Mouse (Mus musculus): ENCODE data around the gene Rhog. TPM values are rescaled to one million over a fixed set of nuclear protein-coding genes. Genes with fewer than 3 reads are reported as not detected.

Gene Rhog
- polyA plus RNA-seq, 1 experiment from 2014 or later: 27.0 TPM

- peak; percentile 79 for ATAC-seq (ENCODE audit: low FRiP score, low read depth)
- H3K4me3 ChIP-seq: peak overlapping the region; percentile 81
- peak overlapping the region; percentile 84 for H3K27ac ChIP-seq (replicated peaks)
- H3K27me3 ChIP-seq: no peaks in the 10 kb centered on the region
- H3K36me3 ChIP-seq: no peaks in the 10 kb centered on the region
- H3K9me3 ChIP-seq: no peaks in the 10 kb centered on the region
- 1% methylated on average over 39 of the region's 49 CpGs for WGBS
- H3K4me2 ChIP-seq (replicated peaks): peak overlapping the region; percentile 81
- H3K4me1 ChIP-seq: peaks cover 43% of the 10 kb centered on the region
- H3K9ac ChIP-seq (replicated peaks): peak overlapping the region; percentile 81
Measured at GRCm38 (mm10) chr7:102249896-102250630, 5.8 kb downstream of the Rhog start.

GRCm38 (mm10) chr7:102249531-102249895 lies 6.3 kb downstream of the Rhog start:
- whole genome bisulfite sequencing: under 1% methylated on average over 23 of the region's 23 CpGs
- peak overlapping the region; percentile 81 for H3K4me3 ChIP-seq
- ATAC-seq (ENCODE audit: low FRiP score, low read depth): peak; percentile 55
- H3K36me3 ChIP-seq: no peaks in the 10 kb centered on the region
- H3K4me2 ChIP-seq (replicated peaks): peak overlapping the region; percentile 81
- H3K9me3 ChIP-seq: no peaks in the 10 kb centered on the region
- H3K9ac ChIP-seq (replicated peaks): peak overlapping the region; percentile 81
- no peaks in the 10 kb centered on the region for H3K27me3 ChIP-seq
- peaks cover 43% of the 10 kb centered on the region for H3K4me1 ChIP-seq
- peak overlapping the region; percentile 84 for H3K27ac ChIP-seq (replicated peaks)

- Histone ChIP-seq H3K27me3 (no peaks in the 10 kb centered on the region), H3K4me1 (peaks cover 43% of the 10 kb centered on the region), H3K36me3 (no peaks in the 10 kb centered on the region), H3K9ac (replicated peaks) (peak overlapping the region; percentile 81), H3K27ac (replicated peaks) (no peak overlapping the region; the same call in 1 of the 2 replicates), H3K4me3 (peak overlapping the region; percentile 81), H3K4me2 (replicated peaks) (peak overlapping the region; percentile 81), H3K9me3 (no peaks in the 10 kb centered on the region)
- ATAC-seq (ENCODE audit: low FRiP score, low read depth): no peak
- 32% methylated on average over 16 of the region's 16 CpGs for WGBS
Measured at GRCm38 (mm10) chr7:102248691-102249404, 7.0 kb downstream of the Rhog start.

- Histone ChIP-seq H3K4me3 (no peak overlapping the region), H3K4me1 (peaks cover 43% of the 10 kb centered on the region), H3K27me3 (no peaks in the 10 kb centered on the region), H3K9me3 (no peaks in the 10 kb centered on the region), H3K9ac (replicated peaks) (no peak overlapping the region), H3K27ac (replicated peaks) (no peak overlapping the region), H3K36me3 (no peaks in the 10 kb centered on the region), H3K4me2 (replicated peaks) (peak overlapping the region; percentile 9; the same call in 1 of the 2 replicates)
- WGBS: 54% methylated on average over 12 of the region's 12 CpGs
- ATAC-seq (ENCODE audit: low FRiP score, low read depth): no peak
Measured at GRCm38 (mm10) chr7:102246956-102247797, 8.7 kb downstream of the Rhog start.

DNA sequence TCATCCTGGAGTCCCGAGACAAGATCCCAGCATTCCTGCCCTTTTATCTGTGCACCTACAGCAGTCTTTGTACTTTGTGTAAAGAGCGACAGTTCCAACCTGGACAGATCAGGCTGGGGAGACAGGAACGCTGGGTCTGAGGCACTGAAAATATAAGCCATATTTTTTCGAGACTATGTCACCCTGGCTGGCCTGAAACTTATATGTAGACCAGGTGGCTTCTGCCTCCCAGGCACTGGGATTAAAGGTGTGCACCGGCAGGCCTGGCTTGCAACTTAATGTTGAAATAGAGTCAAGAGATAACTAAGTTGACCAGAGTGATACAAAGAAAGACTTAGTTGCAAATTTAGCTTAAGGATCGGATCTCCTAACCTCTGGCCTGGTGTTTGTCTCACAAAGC lies 9.6 kb downstream of the Rhog start:
- no peak for ATAC-seq (ENCODE audit: low FRiP score, low read depth)
- Histone ChIP-seq H3K9me3 (no peaks in the 10 kb centered on the region), H3K4me2 (replicated peaks) (no peak overlapping the region), H3K4me3 (no peak overlapping the region), H3K9ac (replicated peaks) (no peak overlapping the region), H3K36me3 (no peaks in the 10 kb centered on the region), H3K4me1 (peaks cover 43% of the 10 kb centered on the region), H3K27ac (replicated peaks) (no peak overlapping the region), H3K27me3 (no peaks in the 10 kb centered on the region)
- 59% methylated on average over 6 of the region's 6 CpGs for WGBS

- Histone ChIP-seq H3K4me1 (peaks cover 39% of the 10 kb centered on the region), H3K27me3 (no peaks in the 10 kb centered on the region), H3K27ac (replicated peaks) (no peak overlapping the region), H3K9ac (replicated peaks) (0 out of 2 replicates have a peak overlapping the region, but pooled peaks have one; percentile 37), H3K4me3 (no peak overlapping the region), H3K4me2 (replicated peaks) (no peak overlapping the region), H3K36me3 (peaks cover 3% of the 10 kb centered on the region), H3K9me3 (no peaks in the 10 kb centered on the region)
- no peak for ATAC-seq (ENCODE audit: low FRiP score, low read depth)
- WGBS: 5% methylated on average over 1 of the region's 1 CpGs
Measured at GRCm38 (mm10) chr7:102245775-102246174, 10.1 kb downstream of the Rhog start.

GRCm38 (mm10) chr7:102244782-102245535 lies 10.9 kb downstream of the Rhog start:
- peaks cover 39% of the 10 kb centered on the region for H3K4me1 ChIP-seq
- no peak for ATAC-seq (ENCODE audit: low FRiP score, low read depth)
- H3K27me3 ChIP-seq: no peaks in the 10 kb centered on the region
- H3K9ac ChIP-seq (replicated peaks): no peak overlapping the region
- no peak overlapping the region for H3K4me3 ChIP-seq
- peaks cover 11% of the 10 kb centered on the region for H3K36me3 ChIP-seq
- 85% methylated on average over 3 of the region's 3 CpGs for WGBS
- H3K9me3 ChIP-seq: no peaks in the 10 kb centered on the region
- H3K27ac ChIP-seq (replicated peaks): no peak overlapping the region
- H3K4me2 ChIP-seq (replicated peaks): no peak overlapping the region

GRCm38 (mm10) chr7:102243870-102244269 lies 12.0 kb downstream of the Rhog start:
- WGBS: 89% methylated on average over 2 of the region's 2 CpGs
- Histone ChIP-seq H3K9ac (replicated peaks) (no peak overlapping the region), H3K9me3 (no peaks in the 10 kb centered on the region), H3K27ac (replicated peaks) (no peak overlapping the region), H3K4me2 (replicated peaks) (no peak overlapping the region), H3K36me3 (peaks cover 21% of the 10 kb centered on the region), H3K27me3 (no peaks in the 10 kb centered on the region), H3K4me3 (no peak overlapping the region), H3K4me1 (peaks cover 32% of the 10 kb centered on the region)
- no peak for ATAC-seq (ENCODE audit: low FRiP score, low read depth)

GRCm38 (mm10) chr7:102242917-102243316 lies 12.9 kb downstream of the Rhog start:
- Histone ChIP-seq H3K27me3 (no peaks in the 10 kb centered on the region), H3K27ac (replicated peaks) (no peak overlapping the region), H3K4me2 (replicated peaks) (no peak overlapping the region), H3K36me3 (peaks cover 29% of the 10 kb centered on the region), H3K4me3 (no peak overlapping the region), H3K9ac (replicated peaks) (no peak overlapping the region), H3K4me1 (peaks cover 22% of the 10 kb centered on the region), H3K9me3 (no peaks in the 10 kb centered on the region)
- WGBS: 89% methylated on average over 3 of the region's 3 CpGs
- no peak for ATAC-seq (ENCODE audit: low FRiP score, low read depth)

- no peak overlapping the region for H3K27ac ChIP-seq (replicated peaks)
- H3K4me1 ChIP-seq: peaks cover 17% of the 10 kb centered on the region
- H3K4me3 ChIP-seq: no peak overlapping the region
- no peaks in the 10 kb centered on the region for H3K9me3 ChIP-seq
- no peak overlapping the region for H3K9ac ChIP-seq (replicated peaks)
- ATAC-seq (ENCODE audit: low FRiP score, low read depth): no peak
- H3K27me3 ChIP-seq: no peaks in the 10 kb centered on the region
- WGBS: 90% methylated on average over 5 of the region's 5 CpGs
- H3K36me3 ChIP-seq: peaks cover 35% of the 10 kb centered on the region
- no peak overlapping the region for H3K4me2 ChIP-seq (replicated peaks)
Measured at GRCm38 (mm10) chr7:102242371-102242770, 13.5 kb downstream of the Rhog start.

GRCm38 (mm10) chr7:102239591-102239990 lies 16.3 kb downstream of the Rhog start:
- no peaks in the 10 kb centered on the region for H3K27me3 ChIP-seq
- 95% methylated on average over 16 of the region's 16 CpGs for WGBS
- H3K9ac ChIP-seq (replicated peaks): no peak overlapping the region
- peaks cover 50% of the 10 kb centered on the region for H3K36me3 ChIP-seq
- H3K4me2 ChIP-seq (replicated peaks): no peak overlapping the region
- H3K4me3 ChIP-seq: no peak overlapping the region
- H3K27ac ChIP-seq (replicated peaks): no peak overlapping the region
- ATAC-seq (ENCODE audit: low FRiP score, low read depth): no peak
- H3K4me1 ChIP-seq: no peaks in the 10 kb centered on the region
- H3K9me3 ChIP-seq: no peaks in the 10 kb centered on the region

Data from midbrain, embryonic 12.5 days (tissue).